Mouse (Mus musculus) heart, embryonic 12.5 days (tissue): ENCODE results near the gene Rrp7a. TPM values are rescaled to one million over a fixed set of nuclear protein-coding genes. Genes with fewer than 3 reads are reported as not detected.

ENCODE experiments used
- ATAC-seq: fragments of 200-750 bp; cut with Nextera tagmentation; 2 replicates; pipeline ENCODE4 v1.8.0; 2017; ENCODE audit warnings: moderate TSS enrichment, moderate library complexity; ENCODE audit not compliant: insufficient number of reproducible peaks, low FRiP score
- H3K27ac ChIP-seq: fragments of 300-500 bp; sonication (generic); 2 replicates; pipeline ENCODE4 v1.5.1; 2016; ENCODE audit warnings: mild to moderate bottlenecking, moderate library complexity; ENCODE audit not compliant: poor library complexity, severe bottlenecking
- H3K27me3 ChIP-seq: fragments of 300-500 bp; sonication (generic); replicated peaks from 2 replicates; pipeline ENCODE4 v1.6.1; 2016; ENCODE audit warnings: mild to moderate bottlenecking, moderate library complexity
- H3K36me3 ChIP-seq: fragments of 300-500 bp; sonication (generic); 2 replicates; pipeline ENCODE4 v1.6.1; 2016; ENCODE audit warnings: mild to moderate bottlenecking, moderate library complexity
- H3K4me1 ChIP-seq: fragments of 300-500 bp; sonication (generic); replicated peaks from 2 replicates; pipeline ENCODE4 v1.6.1; 2016; ENCODE audit warnings: mild to moderate bottlenecking
- H3K4me2 ChIP-seq: fragments of 300-500 bp; sonication (generic); 2 replicates; pipeline ENCODE4 v1.6.1; 2016; ENCODE audit warnings: mild to moderate bottlenecking, moderate library complexity
- H3K4me3 ChIP-seq: fragments of 300-500 bp; sonication (generic); 2 replicates; pipeline ENCODE4 v1.5.1; 2016; ENCODE audit warnings: mild to moderate bottlenecking
- H3K9ac ChIP-seq: fragments of 300-500 bp; sonication (generic); 2 replicates; pipeline ENCODE4 v1.6.1; 2016; ENCODE audit warnings: mild to moderate bottlenecking, moderate library complexity
- H3K9me3 ChIP-seq: fragments of 300-500 bp; sonication (generic); replicated peaks from 2 replicates; pipeline ENCODE4 v1.6.1; 2016; ENCODE audit warnings: mild to moderate bottlenecking, moderate library complexity
- WGBS: fragments of 180-500 bp; shearing (Covaris S2); methylation state at CpG from one replicate; pipeline ENCODE4 v1.1.7; 2016; 5-methylcytosine and 5-hydroxymethylcytosine counted together
- polyA plus RNA-seq: library from polyadenylated mRNA; unstranded; fragments of >200 nt; fragmentation: Nextera tagmentation; extraction: Ambion mirVana; gene quantifications from 2 replicates; pipeline ENCODE4 v1.2.1, GENCODE M21; 2016

The Rrp7a gene
- polyA plus RNA-seq, 1 experiment from 2014 or later = 44.8 TPM

- Histone ChIP-seq H3K27me3 (peaks cover 24% of the 10 kb centered on the region), H3K9me3 (no peaks in the 10 kb centered on the region), H3K4me2 (no peak overlapping the region), H3K36me3 (no peaks in the 10 kb centered on the region), H3K4me1 (peaks cover 25% of the 10 kb centered on the region), H3K9ac (no peak overlapping the region), H3K27ac (no peak overlapping the region), H3K4me3 (no peak overlapping the region)
- WGBS = 21% methylated on average over 7 of the region's 7 CpGs
- ATAC-seq = no peak
Measured at GRCm38 (mm10) chr15:83085901-83086300, 36.7 kb downstream of the Rrp7a start.

GRCm38 (mm10) chr15:83084022-83084640 is 38.5 kb downstream of the Rrp7a start:
- WGBS = 65% methylated on average over 13 of the region's 13 CpGs
- Histone ChIP-seq H3K4me3 (no peak overlapping the region), H3K9me3 (no peaks in the 10 kb centered on the region), H3K27me3 (peaks cover 11% of the 10 kb centered on the region), H3K9ac (no peak overlapping the region), H3K4me2 (no peak overlapping the region), H3K4me1 (peaks cover 22% of the 10 kb centered on the region), H3K36me3 (no peaks in the 10 kb centered on the region), H3K27ac (no peak overlapping the region)
- no peak for ATAC-seq

GRCm38 (mm10) chr15:83083530-83083929 is 39.1 kb downstream of the Rrp7a start:
- H3K4me3 ChIP-seq = no peak overlapping the region
- ATAC-seq = no peak
- H3K9ac ChIP-seq = no peak overlapping the region
- peaks cover 18% of the 10 kb centered on the region for H3K4me1 ChIP-seq
- H3K27ac ChIP-seq = no peak overlapping the region
- H3K27me3 ChIP-seq = 0 out of 2 replicates have a peak, but pooled peaks cover 7% of the 10 kb centered on the region
- 61% methylated on average over 5 of the region's 5 CpGs for WGBS
- H3K36me3 ChIP-seq = no peaks in the 10 kb centered on the region
- no peak overlapping the region for H3K4me2 ChIP-seq
- H3K9me3 ChIP-seq = no peaks in the 10 kb centered on the region

- Histone ChIP-seq H3K9ac (no peak overlapping the region), H3K36me3 (no peaks in the 10 kb centered on the region), H3K27me3 (0 out of 2 replicates have a peak, but pooled peaks cover 8% of the 10 kb centered on the region), H3K4me1 (peaks cover 4% of the 10 kb centered on the region), H3K4me2 (no peak overlapping the region), H3K4me3 (no peak overlapping the region), H3K27ac (no peak overlapping the region), H3K9me3 (no peaks in the 10 kb centered on the region)
- 49% methylated on average over 27 of the region's 27 CpGs for WGBS
- no peak for ATAC-seq
Measured at GRCm38 (mm10) chr15:83075607-83076525, 46.7 kb downstream of the Rrp7a start.

- no peak overlapping the region for H3K27ac ChIP-seq
- H3K9ac ChIP-seq = no peak overlapping the region
- no peak overlapping the region for H3K4me2 ChIP-seq
- H3K27me3 ChIP-seq = 0 out of 2 replicates have a peak, but pooled peaks cover 8% of the 10 kb centered on the region
- H3K4me1 ChIP-seq = peaks cover 13% of the 10 kb centered on the region
- H3K4me3 ChIP-seq = no peak overlapping the region
- H3K36me3 ChIP-seq = no peaks in the 10 kb centered on the region
- no peaks in the 10 kb centered on the region for H3K9me3 ChIP-seq
- WGBS = 84% methylated on average over 4 of the region's 4 CpGs
- ATAC-seq = no peak
Measured at GRCm38 (mm10) chr15:83074179-83074578, 48.4 kb downstream of the Rrp7a start.

- Histone ChIP-seq H3K4me2 (no peak overlapping the region), H3K9me3 (no peaks in the 10 kb centered on the region), H3K9ac (no peak overlapping the region), H3K36me3 (no peaks in the 10 kb centered on the region), H3K27ac (no peak overlapping the region), H3K4me1 (peaks cover 13% of the 10 kb centered on the region), H3K4me3 (no peak overlapping the region), H3K27me3 (0 out of 2 replicates have a peak, but pooled peaks cover 8% of the 10 kb centered on the region)
- 81% methylated on average over 5 of the region's 5 CpGs for WGBS
- no peak for ATAC-seq
Measured at GRCm38 (mm10) chr15:83071752-83072151, 50.8 kb downstream of the Rrp7a start.

GRCm38 (mm10) chr15:83070942-83071341 is 51.7 kb downstream of the Rrp7a start:
- H3K4me2 ChIP-seq = no peak overlapping the region
- peaks cover 5% of the 10 kb centered on the region; the same call in 1 of the 2 replicates for H3K9me3 ChIP-seq
- H3K27ac ChIP-seq = peak overlapping the region; percentile 67
- ATAC-seq = peak; percentile 85
- 0 out of 2 replicates have a peak, but pooled peaks cover 1% of the 10 kb centered on the region for H3K27me3 ChIP-seq
- H3K4me3 ChIP-seq = no peak overlapping the region
- whole genome bisulfite sequencing = 24% methylated on average over 3 of the region's 3 CpGs
- peaks cover 13% of the 10 kb centered on the region for H3K4me1 ChIP-seq
- no peaks in the 10 kb centered on the region for H3K36me3 ChIP-seq
- no peak overlapping the region for H3K9ac ChIP-seq

- H3K4me3 ChIP-seq = no peak overlapping the region
- H3K27ac ChIP-seq = no peak overlapping the region
- WGBS = 94% methylated on average over 5 of the region's 5 CpGs
- H3K9ac ChIP-seq = no peak overlapping the region
- no peak for ATAC-seq
- no peaks in the 10 kb centered on the region; the same call in 1 of the 2 replicates for H3K27me3 ChIP-seq
- no peaks in the 10 kb centered on the region for H3K36me3 ChIP-seq
- H3K4me2 ChIP-seq = no peak overlapping the region
- H3K9me3 ChIP-seq = peaks cover 5% of the 10 kb centered on the region; the same call in 1 of the 2 replicates
- H3K4me1 ChIP-seq = peaks cover 13% of the 10 kb centered on the region
Measured at GRCm38 (mm10) chr15:83068270-83068669, 54.3 kb downstream of the Rrp7a start.

GRCm38 (mm10) chr15:83065543-83065942 is 57.1 kb downstream of the Rrp7a start:
- Histone ChIP-seq H3K9me3 (peaks cover 5% of the 10 kb centered on the region; the same call in 1 of the 2 replicates), H3K9ac (no peak overlapping the region), H3K27ac (no peak overlapping the region), H3K27me3 (no peaks in the 10 kb centered on the region; the same call in 1 of the 2 replicates), H3K4me1 (peaks cover 6% of the 10 kb centered on the region), H3K4me2 (no peak overlapping the region), H3K36me3 (no peaks in the 10 kb centered on the region), H3K4me3 (no peak overlapping the region)
- 68% methylated on average over 4 of the region's 4 CpGs for WGBS
- ATAC-seq = no peak
